Mouse (Mus musculus) MN1 (cell line): ENCODE measurements around the gene Ercc6l.

ENCODE experiments used
- DNase-seq: peaks from one replicate; pipeline ENCODE4 v3.0.0-alpha.2; 2016; ENCODE audit warnings: low spot score

Gene Ercc6l

DNA sequence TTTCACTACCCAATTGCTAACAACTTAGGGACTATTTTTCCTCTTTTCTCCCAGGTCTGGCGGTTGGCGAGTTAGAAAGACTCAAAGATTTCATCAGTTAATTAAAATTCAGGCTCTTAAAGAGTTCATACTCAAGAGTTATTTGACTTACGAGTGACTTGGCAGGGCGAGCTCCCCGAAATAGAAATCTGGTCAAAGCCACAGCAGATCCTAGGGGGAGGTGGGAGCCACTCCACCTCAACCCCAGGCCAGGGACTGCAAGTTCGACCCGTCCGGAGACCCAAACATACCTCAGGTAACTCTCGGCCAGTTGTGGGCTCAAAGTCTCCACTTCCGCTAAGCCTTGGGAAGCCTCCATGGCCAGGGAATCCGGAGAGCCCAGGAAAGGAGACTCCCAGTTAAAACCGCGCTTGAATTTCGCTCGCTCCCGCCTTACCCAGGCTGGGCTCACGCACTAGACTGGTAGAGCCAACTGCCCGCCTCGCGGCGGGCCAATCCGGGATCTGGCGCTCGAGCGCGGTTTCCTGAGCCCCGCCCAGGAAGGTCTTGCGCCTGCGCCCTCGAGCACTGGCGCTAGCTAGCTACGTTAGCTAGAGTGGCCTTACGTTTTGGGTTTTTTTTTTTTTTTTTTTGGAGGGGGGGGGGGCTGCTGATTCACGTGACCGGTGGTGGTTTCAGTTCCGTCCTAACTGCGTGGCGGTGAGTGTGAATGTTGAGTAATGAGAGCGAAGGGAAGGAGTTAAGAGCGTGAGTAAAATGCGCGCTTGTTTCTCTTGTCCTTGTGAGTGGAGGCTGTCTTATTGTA, at the start of gene Ercc6l:
Gene Ercc6l (minus strand): TSS at position 474 of the 805 bp plus-strand sequence.
- peak; percentile 94 for DNase-seq

- DNase-seq, result no peak
Observed at GRCm38 (mm10) chrX:102190840-102191239, 33.9 kb upstream of the Ercc6l start.

DNA sequence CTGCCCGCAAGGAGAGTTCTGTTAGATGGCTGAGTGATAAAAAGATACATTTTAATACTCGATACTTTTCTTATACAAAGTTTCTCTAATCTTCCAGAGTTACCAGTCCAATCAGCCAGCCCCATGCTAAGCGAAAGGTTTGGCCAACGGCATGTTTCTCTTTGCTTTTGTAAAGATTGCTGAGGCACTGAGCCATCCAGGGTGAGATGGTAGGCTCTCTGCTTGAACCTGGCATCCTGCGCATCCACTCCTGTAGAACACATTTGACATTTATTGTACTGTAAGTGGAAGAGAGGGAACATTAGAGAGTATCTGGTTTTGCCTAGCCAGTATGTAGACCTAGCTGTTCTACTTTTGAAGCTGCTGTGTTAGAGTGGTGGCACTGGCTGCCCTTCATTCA, 32.7 kb upstream of the Ercc6l start:
- DNase-seq, result no peak

DNA sequence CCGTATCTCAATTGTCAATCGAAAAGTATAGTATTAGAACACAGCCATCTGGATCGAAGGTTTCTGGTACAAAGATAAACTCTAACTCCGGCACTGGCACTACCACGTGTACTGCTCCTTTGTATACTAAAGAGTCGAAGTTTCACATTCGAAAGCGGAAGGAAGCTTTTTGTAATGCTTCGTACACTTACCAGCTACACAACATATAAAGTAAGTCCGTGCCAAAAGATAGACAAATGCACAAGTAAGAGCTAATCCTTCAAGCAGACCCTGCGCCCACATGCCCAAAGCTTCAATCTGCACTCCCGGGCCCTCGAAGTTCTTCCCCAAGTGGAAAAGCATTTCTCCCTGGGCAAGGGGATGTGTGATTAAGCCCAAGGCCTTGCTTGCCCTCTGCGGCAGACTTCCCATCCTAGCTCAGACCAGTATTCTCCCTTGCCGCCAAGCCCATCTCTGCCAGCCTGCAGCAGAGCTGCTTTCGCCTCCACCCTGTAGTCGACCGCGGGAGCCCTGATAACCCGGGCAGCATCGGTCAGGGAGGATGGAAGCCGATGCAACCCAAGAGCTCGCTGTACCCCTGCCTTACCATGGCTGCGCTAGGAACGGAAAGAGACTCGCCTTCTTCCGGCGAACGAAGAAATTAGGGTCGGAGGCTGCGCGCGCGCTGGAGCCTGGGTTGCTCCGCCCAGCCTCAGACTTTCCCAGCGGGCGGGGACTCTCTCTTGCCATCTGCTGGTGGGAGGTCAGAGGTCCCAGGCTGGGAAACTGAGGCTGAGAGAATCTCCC, 32.0 kb upstream of the Ercc6l start, which contains the start of gene Rps4x:
Gene Rps4x (minus strand): TSS at position 683 of the 786 bp plus-strand sequence.
- peak; percentile 74 for DNase-seq

DNA sequence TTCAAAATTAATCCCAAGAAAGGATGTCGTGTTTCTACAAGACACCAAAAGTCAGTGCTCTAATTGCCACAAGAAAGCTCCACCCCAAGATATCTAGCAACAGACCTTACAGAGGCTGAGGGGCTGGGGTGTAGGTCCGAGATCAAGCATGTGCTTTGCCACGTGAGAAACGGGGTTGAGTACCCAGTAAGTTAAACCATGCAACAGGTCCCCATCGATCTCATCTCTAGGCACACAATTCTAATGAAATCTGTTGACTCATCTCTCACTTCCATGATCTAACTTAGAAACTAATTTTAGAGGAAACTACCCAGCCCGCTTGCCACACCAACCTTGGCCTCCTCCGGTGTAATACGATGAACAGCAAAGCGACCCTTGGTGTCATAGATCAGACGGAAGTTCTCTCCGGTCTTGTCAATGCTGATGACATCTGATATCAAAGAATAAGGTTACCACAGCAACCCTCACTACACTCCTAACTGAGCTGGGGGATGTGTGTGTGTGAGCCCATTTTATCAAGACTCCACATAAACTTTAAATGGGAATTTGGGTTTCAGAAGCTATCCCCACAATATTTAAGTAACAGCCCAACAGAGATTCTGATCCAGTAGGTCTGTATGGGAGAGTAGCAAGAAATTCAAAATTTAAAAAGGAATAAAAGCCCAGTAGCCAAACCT, 30.3 kb upstream of the Ercc6l start:
- no peak for DNase-seq

- DNase-seq, result no peak
Observed at GRCm38 (mm10) chrX:102182575-102182974, 25.7 kb upstream of the Ercc6l start.

DNA sequence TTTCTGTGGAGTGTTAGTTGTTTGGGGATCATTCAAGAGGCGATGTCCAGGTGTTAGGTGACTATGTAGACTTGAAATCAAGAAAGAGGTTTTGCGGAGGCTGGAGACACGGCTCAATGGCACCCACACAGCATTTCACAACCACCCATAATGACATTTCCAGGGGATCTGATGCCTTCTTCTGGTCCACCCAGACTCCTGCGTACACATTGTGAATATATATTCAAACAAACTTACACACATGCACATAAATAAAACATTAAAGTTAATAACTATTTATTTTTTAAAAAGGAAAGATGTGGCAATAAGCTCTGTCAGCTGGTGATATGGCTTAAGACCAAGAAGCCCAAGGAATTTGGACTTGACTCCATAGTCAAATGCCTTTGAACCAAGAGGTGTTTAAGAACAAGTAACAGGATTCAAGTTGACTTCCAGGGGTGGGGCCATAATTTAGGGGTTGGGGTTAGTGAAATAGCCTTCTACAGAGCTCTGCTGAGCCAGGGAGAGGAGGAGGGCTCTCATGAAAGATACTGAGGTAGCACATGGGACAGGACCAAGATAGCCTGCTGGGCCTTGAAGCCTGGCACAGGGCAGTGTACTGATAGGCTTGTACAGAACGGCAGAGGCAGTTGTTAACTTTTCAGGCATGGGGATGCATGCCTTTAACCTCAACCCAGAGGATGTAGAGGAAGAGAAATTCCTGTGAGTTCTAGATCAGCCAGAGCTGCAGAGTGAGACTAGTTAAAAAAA, 18.8 kb upstream of the Ercc6l start:
- DNase-seq, result no peak

DNA sequence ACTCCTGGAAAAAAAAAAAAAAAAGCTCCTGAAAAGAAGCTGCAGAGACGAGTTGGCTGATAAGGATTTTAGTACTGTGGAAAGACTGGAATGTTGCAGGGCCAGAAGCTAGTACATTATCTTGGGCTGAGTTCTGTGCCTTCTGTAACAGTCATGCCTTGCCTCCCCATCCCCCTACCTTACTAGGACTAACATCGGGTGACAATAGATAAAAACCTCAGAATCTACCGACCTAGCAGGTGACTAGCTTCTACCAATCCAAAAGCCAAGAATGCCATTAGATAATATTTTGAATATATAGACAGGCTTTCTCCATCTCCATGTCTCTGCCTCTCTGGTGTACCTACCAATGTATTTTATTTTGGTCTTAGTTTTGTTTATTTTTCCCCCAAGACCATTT, 14.0 kb upstream of the Ercc6l start:
- DNase-seq, result no peak

- DNase-seq, result no peak
Observed at GRCm38 (mm10) chrX:102170135-102170534, 13.2 kb upstream of the Ercc6l start.

DNA sequence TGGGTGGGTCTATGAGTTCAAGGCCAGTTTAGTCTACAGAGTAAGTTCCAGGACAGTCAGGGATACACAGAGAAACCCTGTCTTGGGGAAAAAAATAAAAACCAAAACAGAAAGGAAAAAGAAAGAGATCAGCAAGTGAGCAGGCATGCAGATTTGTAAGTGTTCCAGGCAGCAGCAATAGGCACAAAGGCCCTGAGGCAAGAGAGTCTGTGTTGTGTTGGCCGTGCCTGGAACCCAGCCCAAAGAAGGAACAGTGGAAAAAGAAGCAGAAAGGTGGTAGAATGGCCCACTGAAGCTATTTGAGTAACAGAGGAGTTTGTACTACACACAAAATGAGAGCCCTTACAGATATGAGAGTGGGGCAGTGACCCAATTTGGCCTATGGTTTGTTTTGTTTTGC, 12.8 kb upstream of the Ercc6l start:
- no peak for DNase-seq

DNA sequence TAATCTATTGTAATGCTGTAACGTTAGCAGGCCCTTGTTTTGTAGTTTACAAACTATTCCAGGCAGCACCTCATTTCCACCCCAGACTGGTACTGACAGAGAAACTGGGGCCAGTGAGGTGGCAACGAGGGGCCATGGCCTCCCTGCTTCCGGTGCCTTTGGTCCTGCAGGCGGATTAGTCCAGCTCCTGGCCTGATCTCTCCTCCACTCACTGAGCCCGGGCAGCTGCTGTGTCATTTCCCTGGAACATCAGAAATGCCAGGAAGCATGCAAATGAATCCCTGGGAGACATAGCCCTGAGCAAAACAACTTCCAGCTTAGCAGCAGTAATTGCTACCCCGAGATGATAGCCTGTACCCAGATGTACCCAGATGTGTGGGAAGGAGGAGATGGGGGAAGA, 10.1 kb upstream of the Ercc6l start:
- DNase-seq, result peak; percentile 30

GRCm38 (mm10) chrX:102166521-102166920, 9.6 kb upstream of the Ercc6l start:
- DNase-seq, result peak; percentile 16

- peak; percentile 32 for DNase-seq
Observed at GRCm38 (mm10) chrX:102163529-102163928, 6.6 kb upstream of the Ercc6l start.

DNA sequence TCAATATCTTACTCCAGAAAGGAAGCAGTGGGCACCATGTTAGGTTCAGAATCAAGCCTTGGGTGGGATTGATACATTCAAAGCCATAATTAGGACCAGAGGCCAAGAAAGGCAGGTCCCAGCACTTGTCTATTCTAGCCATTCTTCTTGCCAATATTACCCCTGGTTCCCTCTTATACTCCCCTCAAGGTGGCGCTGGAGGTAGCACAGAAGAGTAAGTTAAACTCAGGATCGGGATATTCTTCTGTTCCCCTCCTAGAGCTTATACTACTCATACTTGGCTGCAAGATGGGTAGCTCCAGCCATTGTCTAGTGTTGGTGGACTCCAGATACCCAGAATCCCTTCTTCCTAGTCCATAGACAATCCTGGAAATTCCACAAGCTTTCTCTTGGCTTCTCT, 6.2 kb upstream of the Ercc6l start:
- no peak for DNase-seq

DNA sequence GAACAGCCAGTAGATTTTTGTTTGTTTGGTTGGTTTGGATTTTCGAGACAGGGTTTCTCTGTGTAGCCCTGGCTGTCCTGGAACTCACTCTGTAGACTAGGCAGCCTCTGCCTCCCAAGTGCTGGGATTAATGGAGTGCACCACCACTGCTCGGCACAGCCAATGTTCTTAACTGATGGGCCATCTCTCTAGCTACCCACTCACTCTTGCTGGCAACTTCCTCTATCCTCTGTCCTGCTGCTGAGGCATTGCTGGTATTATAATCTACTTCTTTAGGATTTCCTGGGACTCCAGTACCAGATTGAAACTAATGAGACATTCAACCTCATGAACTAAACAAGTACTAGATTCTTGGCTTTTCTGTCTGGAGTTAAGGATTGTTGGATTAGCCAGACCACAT, 3.6 kb upstream of the Ercc6l start:
- DNase-seq, result no peak

GRCm38 (mm10) chrX:102159778-102160177, 2.9 kb upstream of the Ercc6l start:
- no peak for DNase-seq

- DNase-seq, result no peak
Observed at GRCm38 (mm10) chrX:102157423-102157791, 516 bp upstream of the Ercc6l start.

- DNase-seq, result no peak
Observed at GRCm38 (mm10) chrX:102141157-102141556, 15.7 kb downstream of the Ercc6l start.

DNA sequence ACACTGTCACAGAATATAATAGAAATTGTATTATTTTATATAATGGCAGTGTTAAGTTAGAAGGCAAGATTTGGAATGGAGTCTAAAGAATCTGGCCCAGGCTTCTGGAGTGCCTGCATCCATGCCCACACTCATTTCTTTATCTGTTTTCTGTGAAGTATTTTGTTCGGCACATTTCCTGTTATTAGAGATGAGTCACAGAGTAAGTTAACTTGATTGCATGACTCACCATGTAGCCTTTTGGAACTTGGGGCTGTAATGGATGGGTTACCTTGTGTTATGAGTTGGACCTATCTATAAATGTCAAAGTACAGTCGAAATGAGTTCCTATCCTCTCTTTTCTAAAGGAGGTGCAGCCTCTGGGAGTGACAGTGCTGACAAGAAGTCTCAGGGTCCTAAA, 35.6 kb downstream of the Ercc6l start:
- peak; percentile 15 for DNase-seq

GRCm38 (mm10) chrX:102119042-102119864, 37.6 kb downstream of the Ercc6l start, which contains the start of gene Pin4:
Gene Pin4, plus strand, starts transcription at chrX:102119447.
- peak; percentile 97 for DNase-seq

- DNase-seq, result peak; percentile 39
Observed at GRCm38 (mm10) chrX:102115676-102116075, 41.2 kb downstream of the Ercc6l start.
